Mouse (Mus musculus) thymus, postnatal 14 days (tissue): ENCODE data around the gene Mcam.
A peak's percentile ranks its signal among the peaks of the same experiment; 100 is the strongest.

Source experiments
- DNase-seq: peaks from one replicate; pipeline ENCODE4 v3.0.0; 2021

Mcam gene

GRCm38 (mm10) chr9:44134101-44134850 is at the start of gene Mcam:
Gene Mcam, plus strand, starts transcription at chr9:44134469.
- peak; percentile 64 for DNase-seq

GRCm38 (mm10) chr9:44084659-44085229 is 49.5 kb upstream of the Mcam start:
- peak; percentile 84 for DNase-seq

GRCm38 (mm10) chr9:44085276-44085675 is 49.0 kb upstream of the Mcam start:
- no peak for DNase-seq

- DNase-seq, result no peak
Observed at GRCm38 (mm10) chr9:44085741-44086665, 48.3 kb upstream of the Mcam start.

GRCm38 (mm10) chr9:44086960-44087359 is 47.3 kb upstream of the Mcam start:
- no peak for DNase-seq

GRCm38 (mm10) chr9:44087761-44088455 is 46.4 kb upstream of the Mcam start:
- no peak for DNase-seq

GRCm38 (mm10) chr9:44088877-44089608 is 45.2 kb upstream of the Mcam start:
- DNase-seq, result peak; percentile 63

- peak; percentile 91 for DNase-seq
Observed at GRCm38 (mm10) chr9:44093612-44094503, 40.4 kb upstream of the Mcam start.

GRCm38 (mm10) chr9:44094737-44095136 is 39.5 kb upstream of the Mcam start:
- no peak for DNase-seq

GRCm38 (mm10) chr9:44095781-44096180 is 38.5 kb upstream of the Mcam start:
- DNase-seq, result no peak

GRCm38 (mm10) chr9:44096536-44096935 is 37.7 kb upstream of the Mcam start:
- DNase-seq, result no peak

GRCm38 (mm10) chr9:44101490-44101889 is 32.8 kb upstream of the Mcam start, which contains the start of gene Mfrp:
Gene Mfrp, plus strand, starts transcription at chr9:44101729.
- DNase-seq, result no peak

GRCm38 (mm10) chr9:44104881-44105280 is 29.4 kb upstream of the Mcam start:
- no peak for DNase-seq

GRCm38 (mm10) chr9:44105781-44106180 is 28.5 kb upstream of the Mcam start:
- no peak for DNase-seq

GRCm38 (mm10) chr9:44106182-44106581 is 28.1 kb upstream of the Mcam start:
- DNase-seq, result no peak

GRCm38 (mm10) chr9:44106596-44106995 is 27.7 kb upstream of the Mcam start:
- DNase-seq, result no peak

GRCm38 (mm10) chr9:44107110-44107509 is 27.2 kb upstream of the Mcam start, which contains the start of gene C1qtnf5:
Gene C1qtnf5, plus strand, starts transcription at chr9:44107245.
- DNase-seq, result no peak

- DNase-seq, result no peak
Observed at GRCm38 (mm10) chr9:44107557-44108179, 26.6 kb upstream of the Mcam start.

- DNase-seq, result no peak
Observed at GRCm38 (mm10) chr9:44108269-44109055, 25.8 kb upstream of the Mcam start.
